Mouse (Mus musculus) neural tube, embryonic 11.5 days (tissue): Measurements from ENCODE around the gene Dtnbp1. TPM values are rescaled to one million over a fixed set of nuclear protein-coding genes. Genes with fewer than 3 reads are reported as not detected.

Experiments used
- ATAC-seq: fragments of 200-750 bp; cut with Nextera tagmentation; 2 replicates; pipeline ENCODE4 v1.8.0; 2017; ENCODE audit warnings: moderate number of reproducible peaks, mild to moderate bottlenecking, moderate TSS enrichment, moderate library complexity; ENCODE audit not compliant: insufficient read depth, low FRiP score, low TSS enrichment
- DNase-seq: peaks from one replicate; pipeline ENCODE4 v3.0.0-alpha.2; 2015; ENCODE audit warnings: low spot score
- H3K27ac ChIP-seq: fragments of 300-500 bp; sonication (generic); 2 replicates; pipeline ENCODE4 v1.5.1; 2014; ENCODE audit warnings: low read depth, mild to moderate bottlenecking, low read length
- H3K27me3 ChIP-seq: fragments of 300-500 bp; sonication (generic); 2 replicates; pipeline ENCODE4 v1.6.1; 2014; ENCODE audit warnings: mild to moderate bottlenecking, low read length, mixed read lengths; ENCODE audit not compliant: control insufficient read depth, insufficient read depth
- H3K36me3 ChIP-seq: fragments of 300-500 bp; sonication (generic); 2 replicates; pipeline ENCODE4 v1.6.1; 2014; ENCODE audit warnings: mild to moderate bottlenecking, low read length, moderate library complexity, mixed read lengths; ENCODE audit not compliant: control insufficient read depth, insufficient read depth
- H3K4me1 ChIP-seq: fragments of 300-500 bp; sonication (generic); 2 replicates; pipeline ENCODE4 v1.6.1; 2014; ENCODE audit warnings: low read length, mixed read lengths; ENCODE audit not compliant: control insufficient read depth, insufficient read depth
- H3K4me2 ChIP-seq: fragments of 300-500 bp; sonication (generic); 2 replicates; pipeline ENCODE4 v1.6.1; 2014; ENCODE audit warnings: low read depth, mild to moderate bottlenecking, moderate library complexity
- H3K4me3 ChIP-seq: fragments of 300-500 bp; sonication (generic); 2 replicates; pipeline ENCODE4 v1.5.1; 2014; ENCODE audit warnings: low read depth, low read length
- H3K9ac ChIP-seq: fragments of 300-500 bp; sonication (generic); 2 replicates; pipeline ENCODE4 v1.6.1; 2014; ENCODE audit warnings: mild to moderate bottlenecking, low read length
- H3K9me3 ChIP-seq: fragments of 300-500 bp; sonication (generic); 2 replicates; pipeline ENCODE4 v1.6.1; 2016; ENCODE audit warnings: low read length; ENCODE audit not compliant: control insufficient read depth
- WGBS: fragments of 180-500 bp; shearing (Covaris S2); extraction: QIAGEN DNeasy Blood & Tissue Kit; methylation state at CpG from one replicate; pipeline ENCODE4 v1.1.7; 2014; 5-methylcytosine and 5-hydroxymethylcytosine counted together
- polyA plus RNA-seq: library from polyadenylated mRNA; unstranded; fragments of >200 nt; fragmentation: Nextera tagmentation; extraction: Ambion mirVana; gene quantifications from 2 replicates; pipeline ENCODE4 v1.2.1, GENCODE M21; 2014

Gene Dtnbp1
- polyA plus RNA-seq, 1 experiment from 2014 or later: 78.5 TPM

GRCm38 (mm10) chr13:44992550-44993205 is 9.3 kb downstream of the Dtnbp1 start:
- no peak for ATAC-seq
- Histone ChIP-seq H3K27me3 (no peaks in the 10 kb centered on the region), H3K9ac (no peak overlapping the region), H3K4me3 (no peak overlapping the region), H3K27ac (no peak overlapping the region), H3K9me3 (no peaks in the 10 kb centered on the region), H3K36me3 (no peaks in the 10 kb centered on the region), H3K4me1 (no peaks in the 10 kb centered on the region), H3K4me2 (no peak overlapping the region)
- DNase-seq: no peak
- 95% methylated on average over 10 of the region's 10 CpGs for WGBS

DNA sequence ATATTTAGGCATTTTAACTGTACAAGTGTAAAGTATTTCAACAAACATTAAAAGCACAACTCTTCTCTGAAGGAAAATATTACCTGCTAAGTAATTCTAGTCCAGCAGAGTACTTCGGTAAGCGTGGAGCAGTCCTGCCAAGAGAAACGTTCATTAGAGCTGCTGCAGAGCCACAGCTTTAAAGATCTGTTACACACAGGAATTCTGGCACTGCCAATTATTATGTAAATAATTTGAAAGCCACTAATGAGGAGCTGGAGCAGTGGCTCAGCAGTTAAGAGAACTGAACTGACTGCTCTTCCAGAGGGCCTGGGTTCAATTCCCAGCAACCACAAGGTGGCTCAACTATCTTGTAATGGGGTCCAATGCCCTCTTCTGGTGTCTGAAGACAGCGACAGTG is 10.0 kb downstream of the Dtnbp1 start:
- WGBS: 89% methylated on average over 4 of the region's 4 CpGs
- DNase-seq (no peak), ATAC-seq (no peak)
- no peaks in the 10 kb centered on the region for H3K9me3 ChIP-seq
- no peak overlapping the region for H3K4me3 ChIP-seq
- H3K4me1 ChIP-seq: no peaks in the 10 kb centered on the region
- no peaks in the 10 kb centered on the region for H3K36me3 ChIP-seq
- H3K4me2 ChIP-seq: no peak overlapping the region
- H3K27ac ChIP-seq: no peak overlapping the region
- H3K27me3 ChIP-seq: no peaks in the 10 kb centered on the region
- H3K9ac ChIP-seq: no peak overlapping the region

DNA sequence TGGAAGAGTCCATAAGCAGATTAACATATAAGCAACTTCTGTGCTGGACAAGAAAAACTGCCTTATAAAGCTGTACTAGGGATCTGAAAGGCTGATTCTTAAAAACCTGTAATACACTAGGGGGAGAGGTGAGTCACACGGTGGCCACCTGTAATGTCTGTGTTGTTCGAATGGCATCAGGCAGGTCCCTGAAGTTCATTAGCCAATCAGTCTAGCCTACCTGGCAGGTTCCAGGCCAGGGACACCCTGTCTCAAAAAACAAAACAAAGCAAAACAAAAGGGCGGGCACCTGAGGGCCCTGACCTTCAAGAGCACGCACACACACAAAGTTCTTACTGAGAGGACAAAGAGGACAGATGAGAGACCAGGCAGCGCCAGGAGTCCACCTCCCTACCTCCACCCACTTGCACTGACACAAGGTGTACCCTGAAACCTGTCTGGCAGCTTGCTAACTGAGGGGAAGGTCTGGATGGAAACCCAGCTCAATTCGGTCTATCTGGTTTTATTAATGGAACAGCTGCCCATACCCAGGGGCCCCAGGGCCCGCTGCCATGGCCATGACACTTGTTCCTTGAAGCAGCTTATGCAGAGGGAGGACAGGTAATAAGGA is 11.8 kb downstream of the Dtnbp1 start:
- Histone ChIP-seq H3K9ac (no peak overlapping the region), H3K27ac (no peak overlapping the region), H3K4me3 (no peak overlapping the region), H3K4me1 (no peaks in the 10 kb centered on the region), H3K4me2 (no peak overlapping the region), H3K36me3 (no peaks in the 10 kb centered on the region), H3K27me3 (no peaks in the 10 kb centered on the region), H3K9me3 (no peaks in the 10 kb centered on the region)
- WGBS: 94% methylated on average over 7 of the region's 7 CpGs
- DNase-seq: no peak
- no peak for ATAC-seq

DNA sequence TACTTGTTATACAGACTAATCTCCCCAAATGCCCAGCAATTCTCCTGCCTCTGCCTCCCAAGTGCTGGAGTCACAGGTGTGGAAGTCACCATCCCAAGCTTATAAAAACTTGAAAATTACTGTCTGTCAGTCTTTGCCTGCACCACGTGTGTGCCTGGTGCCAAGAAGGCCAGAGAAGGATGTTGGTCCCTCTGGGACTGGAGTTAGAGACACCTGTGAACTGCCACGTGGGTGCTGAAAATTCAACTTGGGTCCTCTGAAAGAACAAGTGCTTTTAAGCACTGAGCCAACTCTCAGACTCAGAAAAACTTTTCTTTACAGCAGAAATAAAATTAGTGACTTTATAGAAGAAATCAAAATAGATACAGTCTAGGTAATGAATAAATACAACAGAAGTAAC is 15.6 kb downstream of the Dtnbp1 start:
- 76% methylated on average over 2 of the region's 2 CpGs for WGBS
- Histone ChIP-seq H3K4me2 (no peak overlapping the region), H3K9ac (no peak overlapping the region), H3K27me3 (no peaks in the 10 kb centered on the region), H3K4me1 (no peaks in the 10 kb centered on the region), H3K4me3 (no peak overlapping the region), H3K9me3 (no peaks in the 10 kb centered on the region), H3K36me3 (no peaks in the 10 kb centered on the region), H3K27ac (no peak overlapping the region)
- DNase-seq (no peak), ATAC-seq (no peak)

GRCm38 (mm10) chr13:44985321-44985720 is 16.6 kb downstream of the Dtnbp1 start:
- no peak overlapping the region for H3K4me3 ChIP-seq
- H3K9ac ChIP-seq: no peak overlapping the region
- H3K4me1 ChIP-seq: no peaks in the 10 kb centered on the region
- 82% methylated on average over 2 of the region's 2 CpGs for WGBS
- H3K36me3 ChIP-seq: no peaks in the 10 kb centered on the region
- no peaks in the 10 kb centered on the region for H3K9me3 ChIP-seq
- ATAC-seq (no peak), DNase-seq (no peak)
- no peak overlapping the region for H3K4me2 ChIP-seq
- no peaks in the 10 kb centered on the region for H3K27me3 ChIP-seq
- H3K27ac ChIP-seq: no peak overlapping the region

GRCm38 (mm10) chr13:44983635-44984401 is 18.1 kb downstream of the Dtnbp1 start:
- Histone ChIP-seq H3K4me3 (no peak overlapping the region), H3K4me1 (no peaks in the 10 kb centered on the region), H3K27me3 (no peaks in the 10 kb centered on the region), H3K36me3 (no peaks in the 10 kb centered on the region), H3K27ac (no peak overlapping the region), H3K4me2 (no peak overlapping the region), H3K9ac (no peak overlapping the region), H3K9me3 (no peaks in the 10 kb centered on the region)
- 89% methylated on average over 5 of the region's 5 CpGs for WGBS
- DNase-seq (no peak), ATAC-seq (no peak)

DNA sequence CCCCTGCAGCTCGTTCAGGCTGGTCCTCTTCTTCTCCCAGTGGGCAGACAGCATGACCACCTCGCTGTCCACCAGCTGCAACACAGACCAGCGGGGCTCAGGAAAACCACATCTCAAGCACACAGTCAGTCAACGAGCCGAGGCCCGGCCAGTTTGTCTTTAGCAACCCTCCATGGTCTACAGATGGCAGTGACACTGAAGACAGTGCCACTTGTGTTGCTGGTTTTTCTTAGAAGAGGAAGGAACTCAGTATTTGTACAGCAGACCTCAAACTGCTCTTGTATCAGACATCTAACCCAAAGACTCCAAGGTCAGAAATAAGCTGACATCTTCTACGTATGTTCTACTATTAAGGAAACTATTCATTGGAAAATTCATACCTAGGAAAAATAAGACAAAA is 19.1 kb downstream of the Dtnbp1 start:
- Histone ChIP-seq H3K27me3 (no peaks in the 10 kb centered on the region), H3K9ac (no peak overlapping the region), H3K4me2 (no peak overlapping the region), H3K36me3 (no peaks in the 10 kb centered on the region), H3K4me1 (no peaks in the 10 kb centered on the region), H3K27ac (no peak overlapping the region), H3K9me3 (no peaks in the 10 kb centered on the region), H3K4me3 (no peak overlapping the region)
- no peak for ATAC-seq
- DNase-seq: no peak
- 84% methylated on average over 7 of the region's 7 CpGs for WGBS

DNA sequence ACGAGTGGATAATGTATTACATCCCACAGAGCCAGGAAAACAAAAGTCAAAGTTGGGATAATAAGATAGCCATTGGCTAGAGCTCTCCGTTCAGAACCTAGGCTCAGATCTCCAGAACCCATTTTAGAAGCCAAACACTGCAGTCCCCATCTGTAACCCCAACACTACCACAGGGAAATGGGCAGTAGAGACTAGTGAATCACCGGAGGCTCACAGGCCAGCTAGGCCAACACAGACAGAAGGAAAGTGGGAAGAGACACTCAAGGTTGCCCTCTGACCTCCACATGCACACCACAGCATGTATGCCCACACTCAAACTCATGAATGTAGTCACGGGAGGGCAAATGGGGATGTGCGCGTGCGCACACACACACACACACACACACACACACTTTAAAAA is 22.5 kb downstream of the Dtnbp1 start:
- Histone ChIP-seq H3K9me3 (no peaks in the 10 kb centered on the region), H3K4me3 (no peak overlapping the region), H3K27ac (no peak overlapping the region), H3K27me3 (no peaks in the 10 kb centered on the region), H3K4me1 (no peaks in the 10 kb centered on the region), H3K9ac (no peak overlapping the region), H3K36me3 (no peaks in the 10 kb centered on the region), H3K4me2 (no peak overlapping the region)
- WGBS: 90% methylated on average over 7 of the region's 7 CpGs
- ATAC-seq (no peak), DNase-seq (no peak)
